Mouse (Mus musculus): ENCODE measurements around the gene Prickle1.

DNA sequence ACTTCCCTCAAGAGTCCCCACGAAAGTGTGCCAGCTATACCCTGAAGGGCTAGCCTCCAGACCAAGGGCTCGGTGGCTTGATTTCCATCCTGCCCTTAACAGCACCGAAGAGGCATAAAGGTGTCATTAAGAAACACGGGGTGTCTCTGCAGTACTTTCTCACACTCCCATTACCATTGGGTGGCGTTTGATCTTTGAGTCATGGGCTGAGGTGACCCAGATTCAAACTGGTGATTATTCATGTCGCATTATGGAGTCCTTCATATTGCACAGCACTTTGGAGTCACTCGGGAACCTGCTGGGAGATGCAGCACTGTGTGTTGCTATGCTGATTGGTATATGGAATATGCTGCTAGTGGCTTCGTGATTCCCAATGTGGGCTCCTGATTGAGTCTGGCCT lies 14.0 kb downstream of the Prickle1 start:
- TF ChIP-seq CTCF (IDR thresholded peaks at IDR 0.05; ENCODE audit: control insufficient read depth, insufficient read depth, low read length) (no peak), POLR2A (IDR thresholded peaks at IDR 0.05; ENCODE audit: borderline replicate concordance, control insufficient read depth, low read depth, low read length) (no peak)
